ENCODE assay signal across 8 mouse cellular contexts in the genomic region with DNA sequence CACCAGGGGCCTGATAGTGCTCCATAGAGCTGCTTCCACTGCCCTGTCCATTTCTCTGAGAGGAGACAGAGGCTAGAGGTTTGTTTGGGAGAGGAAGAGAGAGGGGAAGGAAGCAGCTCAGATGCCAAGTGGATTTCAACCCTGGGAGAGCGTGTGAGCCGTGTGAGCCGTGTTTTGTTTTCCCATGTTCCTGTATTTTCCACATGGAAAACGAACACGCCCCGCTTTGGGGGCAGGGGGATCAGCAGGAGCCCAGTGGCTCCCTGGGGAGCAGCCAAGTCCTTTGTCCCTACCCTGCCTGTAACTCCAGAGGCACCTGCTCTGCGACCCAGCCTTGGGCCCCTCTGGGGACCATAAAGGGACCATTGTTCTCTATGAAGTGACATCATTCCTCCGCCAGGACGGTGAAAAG. TPM values are rescaled to one million over a fixed set of nuclear protein-coding genes. Genes with fewer than 3 reads are reported as not detected.
DNase-seq lines count a peak whose midpoint lies in the region; ATAC-seq lines count a peak whose summit lies in the region.

No protein-coding gene starts in this region.

- peak overlapping the region; percentile 32; the same call in 1 of the 2 replicates for H3K9ac ChIP-seq in heart, embryonic 15.5 days

- peak overlapping the region; percentile 96 for H3K27ac ChIP-seq in heart, embryonic 15.5 days

- no peaks in the 10 kb centered on the region for H3K27me3 ChIP-seq in heart, embryonic 15.5 days

- no peaks in the 10 kb centered on the region; the same call in 1 of the 2 replicates for H3K36me3 ChIP-seq in heart, embryonic 15.5 days

- H3K4me2 ChIP-seq in heart, embryonic 15.5 days, result no peak overlapping the region

- peaks cover 71% of the 10 kb centered on the region for H3K4me1 ChIP-seq in heart, embryonic 15.5 days (replicated peaks)

- no peaks in the 10 kb centered on the region for H3K9me3 ChIP-seq in heart, embryonic 15.5 days (replicated peaks)

- peak; percentile 62 for ATAC-seq in heart, embryonic 15.5 days (replicated peaks; ENCODE audit: insufficient number of reproducible peaks, insufficient read depth, low FRiP score, low read depth)
- ATAC-seq in megakaryocyte, adult 5-6 weeks (ENCODE audit: poor library complexity, severe bottlenecking), result peak; percentile 10; the same call in 1 of the 2 replicates

- 35% methylated on average over 9 of the region's 9 CpGs for WGBS in heart, embryonic 15.5 days

- H3K4me3 ChIP-seq in heart, embryonic 15.5 days, result no peak overlapping the region

- peak; percentile 34 to 58 for DNase-seq in adrenal gland, postnatal 36 days
- no peak for DNase-seq in adrenal gland, postnatal 4 days (ENCODE audit: low spot score in 2 of 2)
- DNase-seq in kidney, postnatal 10 days, result peak; percentile 75
- no peak for DNase-seq in layer of hippocampus, postnatal 25 days (ENCODE audit: extremely low spot score in 1 of 2, low spot score in 1 of 2)
- no peak for DNase-seq in cerebellum, adult 11 months
- DNase-seq in right cerebral cortex, postnatal 4 days, result no peak

RNA-seq across cellular contexts. Expression of a gene that starts 51.7 kb away (rescaled TPM):
- total RNA-seq in adrenal gland, postnatal 36 days (2021), result 1 to 10 TPM in 1 of 2 experiments, not detected in 1; 1.9 TPM
- 1 to 10 TPM; 1.1 to 1.9 TPM for total RNA-seq in adrenal gland, postnatal 4 days (2021)
- 0.83 and 1.5 TPM in 2 replicates for polyA plus RNA-seq in heart, embryonic 15.5 days (2015; fragmentation: Nextera tagmentation; extraction: Ambion mirVana)
- not detected in 2 replicates for total RNA-seq in megakaryocyte, adult 5-6 weeks (2015)
- not detected in 2 replicates for total RNA-seq in megakaryocyte, adult 5-6 weeks (2017)
- 1 to 10 TPM; 1.5 to 2.8 TPM for total RNA-seq in layer of hippocampus, postnatal 25 days (2021)

Comparison
In these comparisons a context has a peak if more than half of its experiments do, and no peak if none do; other contexts are left out.
1. DNase-seq: peak in adrenal gland, postnatal 36 days (2 of 2) and kidney, postnatal 10 days (single experiment); none in adrenal gland, postnatal 4 days (0 of 2), layer of hippocampus, postnatal 25 days (0 of 2), cerebellum, adult 11 months (single experiment) and right cerebral cortex, postnatal 4 days (single experiment).